Mouse (Mus musculus) cerebellum, adult 2 months (tissue): ENCODE results near the gene Emp3. TPM values are rescaled to one million over a fixed set of nuclear protein-coding genes. Genes with fewer than 3 reads are reported as not detected.

Experiments used
- DNase-seq, 2 experiments: peaks; one replicate each; pipeline ENCODE4 v3.0.0; 2021
- H3K27ac ChIP-seq: fragments of 200-500 bp; 2 replicates; pipeline ENCODE4 v1.5.1; 2012; ENCODE audit warnings: low read length, control low read depth, inconsistent platforms; ENCODE audit not compliant: insufficient read depth
- H3K27me3 ChIP-seq: fragments of 200-500 bp; 2 replicates; pipeline ENCODE4 v1.6.1; 2012; ENCODE audit warnings: inconsistent platforms, mild to moderate bottlenecking, low read length, moderate library complexity; ENCODE audit not compliant: control insufficient read depth, insufficient read depth
- H3K4me1 ChIP-seq: fragments of 200-500 bp; 2 replicates; pipeline ENCODE4 v1.6.1; 2011; ENCODE audit warnings: low read length; ENCODE audit not compliant: control insufficient read depth, insufficient read depth
- H3K4me3 ChIP-seq: fragments of 200-500 bp; replicated peaks from 2 replicates; pipeline ENCODE3; 2011; ENCODE audit warnings: mild to moderate bottlenecking, low read depth, low read length, control low read depth; ENCODE audit not compliant: insufficient read depth
- CTCF ChIP-seq: fragments of 200-500 bp; IDR thresholded peaks from 2 replicates; pipeline ENCODE4 v1.5.1; 2011; ENCODE audit warnings: low read depth, mild to moderate bottlenecking, control low read depth, low read length, moderate library complexity, borderline replicate concordance; ENCODE audit not compliant: insufficient read depth
- POLR2A ChIP-seq: fragments of 200-500 bp; IDR thresholded peaks from 2 replicates; pipeline ENCODE4 v1.6.1; 2011; ENCODE audit warnings: low read length, control low read depth, borderline replicate concordance; ENCODE audit not compliant: insufficient read depth
- WGBS: fragments of 180-500 bp; shearing (Covaris S2); methylation state at CpG from one replicate; pipeline ENCODE4 v1.1.7; 2018; 5-methylcytosine and 5-hydroxymethylcytosine counted together
- polyA plus RNA-seq: library from polyadenylated mRNA; depleted of rRNA; stranded (reverse); fragments of >200 nt; gene quantifications from 2 replicates; pipeline ENCODE4 v1.2.3, GENCODE M21; 2012; rRNA removed

Gene Emp3
- polyA plus RNA-seq, 1 experiment, result 5.4 TPM

DNA sequence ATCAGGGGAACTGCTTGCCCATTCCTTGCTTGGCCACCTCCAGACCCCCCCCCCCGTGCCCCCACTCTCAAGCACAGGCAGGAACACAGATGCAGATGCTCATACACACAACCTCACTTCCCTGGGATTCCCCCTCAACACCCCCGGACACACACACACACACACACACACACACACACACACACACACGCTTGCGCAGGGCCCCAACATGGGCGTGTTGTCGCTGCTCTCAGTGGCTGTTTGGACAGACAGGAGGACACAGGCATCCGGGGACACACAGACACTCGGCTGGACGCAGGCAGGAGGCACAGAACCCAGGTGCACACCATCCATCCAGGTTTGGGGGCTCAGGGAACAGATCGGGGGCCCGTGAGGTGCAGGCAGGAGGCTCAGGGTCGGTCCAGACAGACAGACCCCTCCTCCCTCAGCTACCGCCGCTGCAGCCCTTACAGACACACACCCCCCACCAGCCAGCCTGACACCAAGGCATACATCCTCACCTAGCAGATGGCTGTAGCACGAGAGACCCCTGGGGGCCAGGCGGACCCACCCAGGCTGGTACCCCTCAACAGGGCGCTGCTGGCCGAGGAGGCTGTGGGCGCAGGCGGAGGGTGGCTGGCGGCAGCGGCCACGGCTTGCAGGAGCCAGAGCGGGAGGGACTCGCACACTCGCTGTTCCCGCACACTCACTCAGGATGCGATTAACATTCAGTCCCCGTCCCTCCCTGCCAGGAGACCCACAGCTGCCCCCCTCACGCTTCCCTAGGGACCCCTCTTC lies 50.7 kb downstream of the Emp3 start:
- WGBS, result 2% methylated on average over 30 of the region's 30 CpGs
- no peak for DNase-seq
- peaks cover 9% of the 10 kb centered on the region; the same call in 1 of the 2 replicates for H3K4me1 ChIP-seq
- H3K4me3 ChIP-seq, result peak overlapping the region; percentile 45
- TF ChIP-seq POLR2A (no peak), CTCF (no peak)
- no peaks in the 10 kb centered on the region; the same call in 1 of the 2 replicates for H3K27me3 ChIP-seq
- H3K27ac ChIP-seq, result peak overlapping the region; percentile 37; the same call in 1 of the 2 replicates

DNA sequence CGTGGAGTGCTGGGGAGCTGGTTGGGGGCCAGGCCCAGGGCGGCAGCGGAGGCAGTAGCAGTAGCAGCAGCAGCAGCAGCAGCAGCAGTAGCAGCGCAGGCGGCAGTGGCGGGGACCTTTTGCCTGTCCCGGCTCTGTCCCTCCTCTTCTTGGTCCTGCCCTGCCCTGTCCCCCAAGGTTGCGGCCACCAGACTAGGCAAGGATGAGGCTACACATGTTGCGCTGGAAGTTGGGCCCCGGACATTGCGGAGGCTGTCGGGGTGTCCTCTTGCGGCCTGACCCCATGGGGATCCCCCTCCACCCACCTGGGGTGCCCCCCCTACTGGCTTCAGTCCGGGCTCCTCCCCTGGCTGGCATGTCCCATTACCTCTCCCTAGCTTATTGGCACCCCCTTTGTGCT lies 51.4 kb downstream of the Emp3 start:
- Histone ChIP-seq H3K4me3 (peak overlapping the region; percentile 27), H3K4me1 (peaks cover 9% of the 10 kb centered on the region; the same call in 1 of the 2 replicates), H3K27me3 (no peaks in the 10 kb centered on the region; the same call in 1 of the 2 replicates), H3K27ac (no peak overlapping the region)
- no peak for DNase-seq
- WGBS, result 5% methylated on average over 13 of the region's 14 CpGs
- TF ChIP-seq CTCF (no peak), POLR2A (no peak)

- DNase-seq, result no peak
- Histone ChIP-seq H3K4me1 (peaks cover 9% of the 10 kb centered on the region; the same call in 1 of the 2 replicates), H3K27me3 (no peaks in the 10 kb centered on the region; the same call in 1 of the 2 replicates), H3K27ac (no peak overlapping the region), H3K4me3 (peak overlapping the region; percentile 27)
- TF ChIP-seq POLR2A, result no peak
- TF ChIP-seq CTCF, result no peak
- 26% methylated on average over 8 of the region's 8 CpGs for WGBS
Observed at GRCm38 (mm10) chr7:45869107-45869670, 52.0 kb downstream of the Emp3 start.

Other genes starting within 250 kb of the Emp3 start
- gene Ntn5, start 237.4 kb downstream of the Emp3 start, polyA plus RNA-seq, result 0.10 and 0.16 TPM in 2 replicates
- gene Sec1, start 227.0 kb downstream of the Emp3 start, polyA plus RNA-seq, result 0.29 and 0.64 TPM in 2 replicates
- 164 and 166 TPM in 2 replicates for gene Car11, start 221.6 kb downstream of the Emp3 start, polyA plus RNA-seq
- 222 and 239 TPM in 2 replicates for gene Dbp, start 216.3 kb downstream of the Emp3 start, polyA plus RNA-seq
- gene Rpl18, start 205.9 kb downstream of the Emp3 start, polyA plus RNA-seq, result 350 and 359 TPM in 2 replicates
- gene Sphk2, start 203.4 kb downstream of the Emp3 start, polyA plus RNA-seq, result 27.7 and 29.3 TPM in 2 replicates
- gene Fam83e, start 200.2 kb downstream of the Emp3 start, polyA plus RNA-seq, result 0.25 and 0.31 TPM in 2 replicates
- not detected in 2 replicates for gene Spaca4, start 195.6 kb downstream of the Emp3 start, polyA plus RNA-seq
- 126 and 130 TPM in 2 replicates for gene Lmtk3, start 137.7 kb downstream of the Emp3 start, polyA plus RNA-seq
- gene Sult2b1, start 136.7 kb downstream of the Emp3 start, polyA plus RNA-seq, result 10.6 and 10.8 TPM in 2 replicates
- gene Cyth2, start 106.8 kb downstream of the Emp3 start, polyA plus RNA-seq, result 112 and 116 TPM in 2 replicates
- 6.0 and 7.3 TPM in 2 replicates for gene Kcnj14, start 96.6 kb downstream of the Emp3 start, polyA plus RNA-seq
- gene Grwd1, start 90.5 kb downstream of the Emp3 start, polyA plus RNA-seq, result 14.9 and 15.5 TPM in 2 replicates
- 99.9 and 106 TPM in 2 replicates for gene Kdelr1, start 48.6 kb downstream of the Emp3 start, polyA plus RNA-seq
- 14.9 and 16.4 TPM in 2 replicates for gene Grin2d, start 43.0 kb downstream of the Emp3 start, polyA plus RNA-seq
- not detected in 2 replicates for gene Syngr4, start 24.7 kb downstream of the Emp3 start, polyA plus RNA-seq
- 42.0 and 46.5 TPM in 2 replicates for gene Tmem143, start 24.5 kb downstream of the Emp3 start, polyA plus RNA-seq
- 3.4 and 5.1 TPM in 2 replicates for gene Ccdc114, start 2.7 kb upstream of the Emp3 start, polyA plus RNA-seq
- gene Abcc6, start 108.9 kb upstream of the Emp3 start, polyA plus RNA-seq, result 2.7 and 2.8 TPM in 2 replicates
- gene Nomo1, start 112.3 kb upstream of the Emp3 start, polyA plus RNA-seq, result 98.0 and 99.5 TPM in 2 replicates
- 42.8 and 47.5 TPM in 2 replicates for gene Kcnj11, start 179.4 kb upstream of the Emp3 start, polyA plus RNA-seq